Mouse (Mus musculus) embryonic facial prominence, embryonic 11.5 days (tissue): Measurements from ENCODE around the gene Parva. TPM values are rescaled to one million over a fixed set of nuclear protein-coding genes. Genes with fewer than 3 reads are reported as not detected.

Experiments used
- ATAC-seq: fragments of 200-750 bp; cut with Nextera tagmentation; replicated peaks from 2 replicates; pipeline ENCODE4 v1.8.0; 2017; ENCODE audit warnings: low read depth; ENCODE audit not compliant: insufficient number of reproducible peaks, low FRiP score, low TSS enrichment
- DNase-seq: peaks from one replicate; pipeline ENCODE4 v3.0.0-alpha.2; 2015; ENCODE audit warnings: low spot score
- H3K27ac ChIP-seq: fragments of 300-500 bp; sonication (generic); replicated peaks from 2 replicates; pipeline ENCODE4 v1.5.1; 2014; ENCODE audit warnings: mild to moderate bottlenecking, low read depth, low read length, control low read depth
- H3K27me3 ChIP-seq: fragments of 300-500 bp; sonication (generic); 2 replicates; pipeline ENCODE4 v1.6.1; 2014; ENCODE audit warnings: mild to moderate bottlenecking, low read length, moderate library complexity, mixed read lengths; ENCODE audit not compliant: control insufficient read depth, insufficient read depth
- H3K36me3 ChIP-seq: fragments of 300-500 bp; sonication (generic); replicated peaks from 2 replicates; pipeline ENCODE4 v1.6.1; 2014; ENCODE audit warnings: low read depth, mild to moderate bottlenecking, low read length, moderate library complexity, mixed read lengths; ENCODE audit not compliant: control insufficient read depth, insufficient read depth
- H3K4me1 ChIP-seq: fragments of 300-500 bp; sonication (generic); 2 replicates; pipeline ENCODE4 v1.6.1; 2014; ENCODE audit warnings: low read length, mixed read lengths; ENCODE audit not compliant: control insufficient read depth, insufficient read depth
- H3K4me2 ChIP-seq: fragments of 300-500 bp; sonication (generic); 2 replicates; pipeline ENCODE4 v1.6.1; 2014; ENCODE audit warnings: low read depth, mild to moderate bottlenecking, control low read depth, low read length, moderate library complexity
- H3K4me3 ChIP-seq: fragments of 300-500 bp; sonication (generic); 2 replicates; pipeline ENCODE4 v1.5.1; 2014; ENCODE audit warnings: low read depth, low read length, control low read depth
- H3K9ac ChIP-seq: fragments of 300-500 bp; sonication (generic); replicated peaks from 2 replicates; pipeline ENCODE4 v1.6.1; 2014; ENCODE audit warnings: mild to moderate bottlenecking, control low read depth, low read length
- H3K9me3 ChIP-seq: fragments of 300-500 bp; sonication (generic); replicated peaks from 2 replicates; pipeline ENCODE4 v1.6.1; 2016; ENCODE audit warnings: mild to moderate bottlenecking, low read length, inconsistent platforms, mixed read lengths; ENCODE audit not compliant: control insufficient read depth
- WGBS: fragments of 180-500 bp; shearing (Covaris S2); extraction: QIAGEN DNeasy Blood & Tissue Kit; methylation state at CpG from one replicate; pipeline ENCODE4 v1.1.7; 2014; 5-methylcytosine and 5-hydroxymethylcytosine counted together
- polyA plus RNA-seq: library from polyadenylated mRNA; unstranded; fragments of >200 nt; fragmentation: Nextera tagmentation; extraction: Ambion mirVana; gene quantifications from 2 replicates; pipeline ENCODE4 v1.2.1, GENCODE M21; 2014

The Parva gene
- polyA plus RNA-seq, 1 experiment from 2014 or later = 77.2 TPM

GRCm38 (mm10) chr7:112600163-112600562 is 172.9 kb downstream of the Parva start:
- 54% methylated on average over 3 of the region's 3 CpGs for WGBS
- no peak overlapping the region for H3K9ac ChIP-seq
- no peak for ATAC-seq

GRCm38 (mm10) chr7:112602966-112603365 is 175.7 kb downstream of the Parva start:
- Histone ChIP-seq H3K27me3 (no peaks in the 10 kb centered on the region), H3K36me3 (no peaks in the 10 kb centered on the region), H3K4me2 (no peak overlapping the region), H3K4me3 (no peak overlapping the region), H3K9me3 (no peaks in the 10 kb centered on the region), H3K9ac (no peak overlapping the region), H3K27ac (no peak overlapping the region), H3K4me1 (no peaks in the 10 kb centered on the region)
- 91% methylated on average over 5 of the region's 5 CpGs for WGBS
- ATAC-seq (no peak), DNase-seq (no peak)

More at GRCm38 (mm10) chr7:112600163-112600562, 172.9 kb downstream of the Parva start:
- Histone ChIP-seq H3K4me1 (no peaks in the 10 kb centered on the region), H3K36me3 (no peaks in the 10 kb centered on the region), H3K9me3 (no peaks in the 10 kb centered on the region), H3K4me2 (no peak overlapping the region), H3K4me3 (no peak overlapping the region), H3K27ac (no peak overlapping the region), H3K27me3 (no peaks in the 10 kb centered on the region)
- no peak for DNase-seq

GRCm38 (mm10) chr7:112603496-112604170 is 176.3 kb downstream of the Parva start:
- Histone ChIP-seq H3K9ac (no peak overlapping the region), H3K36me3 (no peaks in the 10 kb centered on the region), H3K27me3 (no peaks in the 10 kb centered on the region), H3K4me2 (no peak overlapping the region), H3K4me3 (no peak overlapping the region), H3K27ac (no peak overlapping the region), H3K9me3 (no peaks in the 10 kb centered on the region), H3K4me1 (no peaks in the 10 kb centered on the region)
- DNase-seq (no peak), ATAC-seq (no peak)
- WGBS = 81% methylated on average over 10 of the region's 10 CpGs

GRCm38 (mm10) chr7:112604209-112604608 is 176.9 kb downstream of the Parva start:
- WGBS = 87% methylated on average over 8 of the region's 8 CpGs
- Histone ChIP-seq H3K4me1 (no peaks in the 10 kb centered on the region), H3K36me3 (no peaks in the 10 kb centered on the region)

DNA sequence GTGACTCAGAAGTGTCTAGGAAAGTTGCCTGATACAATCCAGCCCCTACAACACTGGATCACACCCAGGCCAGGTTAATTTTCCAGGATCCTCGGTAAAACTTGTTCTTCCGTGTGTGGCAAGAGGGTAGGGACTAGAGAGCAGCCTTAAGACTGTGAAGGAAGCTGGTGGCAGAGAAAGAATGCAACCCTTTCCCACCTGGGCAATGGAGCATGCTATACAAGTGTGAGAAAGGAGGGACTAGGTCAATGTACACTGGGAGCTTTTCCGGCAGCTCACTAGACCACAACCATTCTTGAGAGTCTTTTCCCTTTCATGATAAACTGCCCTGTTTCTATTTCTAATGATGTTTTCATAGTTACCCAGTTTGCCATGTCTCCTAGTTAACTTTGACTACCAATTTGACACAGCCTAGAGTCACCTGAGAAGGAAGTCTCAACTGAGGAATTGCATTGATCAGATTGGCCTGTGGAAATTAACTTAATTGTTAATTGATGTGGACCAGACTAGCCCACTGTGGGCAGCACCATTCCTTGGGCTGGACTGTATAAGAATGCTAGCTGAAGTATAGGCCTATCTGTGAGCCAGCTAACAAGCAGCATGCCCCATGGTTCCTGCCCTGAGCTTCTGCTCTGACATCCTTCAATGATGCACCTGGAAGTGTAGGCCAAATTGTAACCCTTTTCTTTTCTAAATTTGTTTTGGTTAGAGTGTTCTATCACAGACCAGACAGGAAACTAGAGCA is 186.9 kb downstream of the Parva start:
- Histone ChIP-seq H3K9me3 (no peaks in the 10 kb centered on the region), H3K27ac (no peak overlapping the region), H3K9ac (no peak overlapping the region), H3K4me3 (no peak overlapping the region), H3K36me3 (no peaks in the 10 kb centered on the region), H3K4me2 (no peak overlapping the region), H3K4me1 (no peaks in the 10 kb centered on the region), H3K27me3 (no peaks in the 10 kb centered on the region)
- no peak for DNase-seq
- no peak for ATAC-seq
- 95% methylated on average over 3 of the region's 3 CpGs for WGBS

More at GRCm38 (mm10) chr7:112604209-112604608, 176.9 kb downstream of the Parva start:
- Histone ChIP-seq H3K9ac (no peak overlapping the region), H3K27ac (no peak overlapping the region), H3K4me2 (no peak overlapping the region), H3K27me3 (no peaks in the 10 kb centered on the region), H3K4me3 (no peak overlapping the region), H3K9me3 (no peaks in the 10 kb centered on the region)
- DNase-seq (no peak), ATAC-seq (no peak)

DNA sequence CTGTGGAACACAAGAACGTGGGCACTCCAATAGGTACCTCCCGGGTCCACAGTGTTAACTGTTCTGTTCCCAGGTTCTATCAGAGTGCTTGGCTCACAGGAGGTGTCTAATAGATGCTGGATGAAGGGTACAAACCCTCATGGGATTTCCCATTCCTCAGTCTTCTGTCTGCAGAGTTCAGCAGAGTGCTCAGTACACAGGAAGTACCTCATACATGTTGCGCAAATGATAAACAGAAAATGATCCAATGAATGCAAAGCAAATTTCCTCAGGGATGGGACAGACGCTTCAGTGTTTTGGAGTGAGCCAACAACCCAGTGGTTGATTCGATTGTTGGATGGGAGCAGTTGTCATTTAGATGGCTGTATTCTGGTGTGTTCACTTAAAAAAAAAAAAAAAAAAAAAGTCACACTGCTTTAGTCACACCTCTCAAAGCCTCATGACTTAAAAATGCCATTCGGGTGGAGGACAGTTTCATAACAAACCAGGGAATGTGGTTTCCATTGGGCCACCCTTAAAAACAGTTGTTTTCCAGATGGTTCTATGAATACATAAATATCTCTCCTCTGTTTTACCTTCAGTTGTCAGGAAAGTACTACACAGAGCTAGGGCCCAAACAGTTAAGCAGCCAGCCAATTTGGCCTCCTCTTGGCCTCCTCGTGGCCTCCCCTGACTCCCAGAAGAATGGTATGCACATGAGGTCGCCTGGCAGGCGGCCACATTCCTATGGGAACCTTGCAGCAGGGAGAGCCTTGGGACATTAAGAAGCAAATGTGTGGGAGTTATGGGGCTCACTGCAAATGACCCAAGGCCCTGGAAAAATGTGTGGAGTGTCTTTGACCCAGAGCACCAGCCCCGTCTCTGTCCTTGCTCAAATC is 187.7 kb downstream of the Parva start:
- Histone ChIP-seq H3K4me1 (no peaks in the 10 kb centered on the region), H3K4me2 (no peak overlapping the region), H3K36me3 (no peaks in the 10 kb centered on the region), H3K4me3 (no peak overlapping the region), H3K9me3 (no peaks in the 10 kb centered on the region), H3K27ac (no peak overlapping the region), H3K9ac (no peak overlapping the region), H3K27me3 (no peaks in the 10 kb centered on the region)
- WGBS = 61% methylated on average over 10 of the region's 10 CpGs
- DNase-seq (no peak), ATAC-seq (no peak)

DNA sequence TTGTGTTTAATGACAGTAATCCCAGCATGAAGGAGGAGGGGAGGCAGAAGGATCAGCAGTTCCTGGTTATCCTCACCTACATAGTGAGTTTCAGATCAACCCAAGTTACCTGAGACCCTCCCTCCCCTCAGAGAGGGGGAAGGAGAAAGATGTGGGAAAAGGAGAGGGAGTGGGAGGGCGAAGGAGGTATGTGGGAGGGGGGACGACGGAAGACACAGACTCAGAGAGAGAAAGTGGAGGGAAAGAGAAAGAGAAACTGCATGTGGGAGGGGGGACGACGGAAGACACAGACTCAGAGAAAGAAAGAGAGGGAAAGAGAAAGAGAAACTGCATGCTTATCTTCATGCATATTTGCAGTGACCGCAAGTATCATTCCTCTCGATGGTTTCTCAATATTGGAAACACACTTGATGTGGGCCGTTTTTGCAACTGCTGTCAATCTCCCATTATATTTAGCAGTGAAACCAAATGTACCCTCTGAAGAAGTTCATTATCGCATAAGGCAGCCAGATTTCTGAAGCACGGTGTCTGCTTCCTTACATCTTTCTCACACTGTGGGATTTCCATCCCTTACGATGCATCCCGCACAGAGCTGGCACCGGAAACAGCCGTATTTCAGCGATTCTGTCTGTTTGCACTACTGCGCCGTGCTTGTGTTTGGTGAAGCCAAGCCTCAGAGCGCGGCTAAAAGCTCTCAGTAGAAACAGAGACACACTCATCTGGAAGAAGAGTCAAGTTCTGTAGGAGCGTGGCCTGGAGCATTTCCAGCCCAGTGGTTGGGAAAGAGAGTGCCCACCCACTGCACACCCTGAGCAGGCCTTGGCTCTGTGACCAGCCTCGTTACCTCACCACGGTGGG is 193.2 kb downstream of the Parva start:
- 77% methylated on average over 22 of the region's 22 CpGs for WGBS
- no peaks in the 10 kb centered on the region for H3K36me3 ChIP-seq
- H3K4me2 ChIP-seq = no peak overlapping the region
- H3K4me1 ChIP-seq = no peaks in the 10 kb centered on the region
- no peak overlapping the region for H3K4me3 ChIP-seq
- no peaks in the 10 kb centered on the region for H3K9me3 ChIP-seq
- H3K27ac ChIP-seq = no peak overlapping the region
- no peak overlapping the region for H3K9ac ChIP-seq
- no peaks in the 10 kb centered on the region for H3K27me3 ChIP-seq
- DNase-seq (no peak), ATAC-seq (no peak)
